Mouse (Mus musculus) MEL (cell line): ENCODE results near the gene Txn2. TPM values are rescaled to one million over a fixed set of nuclear protein-coding genes. Genes with fewer than 3 reads are reported as not detected.

Source experiments
- DNase-seq: peaks from one replicate; pipeline ENCODE4 v3.0.0; 2011; ENCODE audit warnings: low read depth, low spot score
- H3K27ac ChIP-seq: 2 replicates; pipeline ENCODE4 v1.5.1; 2012; ENCODE audit warnings: low read depth, mild to moderate bottlenecking, control low read depth, low read length, moderate library complexity; ENCODE audit not compliant: control insufficient read depth
- H3K27me3 ChIP-seq, 2 experiments: fragments of 150-350 bp in 1 of 2; sonication (generic) in 1 of 2; 2 replicates each; pipeline ENCODE4 v1.6.1; 2012; ENCODE audit warnings: low read length in 2 of 2, mild to moderate bottlenecking in 2 of 2, improper control_type of control experiment in 1 of 2, moderate library complexity in 1 of 2; ENCODE audit not compliant: insufficient read depth in 2 of 2, control insufficient read depth in 1 of 2
- H3K36me3 ChIP-seq, 2 experiments: 2 replicates each; pipeline ENCODE4 v1.6.1; 2012 to 2014; ENCODE audit warnings: low read length in 2 of 2, improper control_type of control experiment in 1 of 2, inconsistent platforms in 1 of 2, mild to moderate bottlenecking in 1 of 2; ENCODE audit not compliant: insufficient read depth in 2 of 2, control insufficient read depth in 1 of 2
- H3K4me1 ChIP-seq, 2 experiments: fragments of 150-350 bp in 1 of 2; sonication (generic) in 1 of 2; 2 replicates each; pipeline ENCODE4 v1.6.1; 2012; ENCODE audit warnings: low read length in 2 of 2, improper control_type of control experiment in 1 of 2, mild to moderate bottlenecking in 1 of 2; ENCODE audit not compliant: insufficient read depth in 2 of 2, control insufficient read depth in 1 of 2
- H3K4me3 ChIP-seq, 2 experiments: fragments of 150-350 bp in 1 of 2; sonication (generic) in 1 of 2; 2 replicates each; pipeline ENCODE4 v1.5.1; 2012; ENCODE audit warnings: low read depth in 2 of 2, low read length in 2 of 2, mild to moderate bottlenecking in 2 of 2, moderate library complexity in 2 of 2, control low read depth in 1 of 2, improper control_type of control experiment in 1 of 2; ENCODE audit not compliant: control insufficient read depth in 1 of 2, insufficient read depth in 1 of 2
- H3K79me2 ChIP-seq: 2 replicates; pipeline ENCODE4 v1.6.1; 2012; ENCODE audit warnings: mild to moderate bottlenecking, low read length, moderate library complexity; ENCODE audit not compliant: control insufficient read depth, poor library complexity, insufficient read depth
- H3K9ac ChIP-seq: 2 replicates; pipeline ENCODE4 v1.6.1; 2012; ENCODE audit warnings: low read depth, mild to moderate bottlenecking, control low read depth, low read length, moderate library complexity; ENCODE audit not compliant: control insufficient read depth, poor library complexity, severe bottlenecking
- H3K9me3 ChIP-seq: fragments of 150-350 bp; sonication (generic); replicated peaks from 2 replicates; pipeline ENCODE4 v1.6.1; 2012; ENCODE audit warnings: mild to moderate bottlenecking, low read length, improper control_type of control experiment, moderate library complexity; ENCODE audit not compliant: insufficient read depth
- CTCF ChIP-seq, 3 experiments: IDR thresholded peaks in 2 of 3; conservative IDR thresholded peaks in 1 of 3; 2 replicates each; pipeline ENCODE4 v1.5.1; 2011 to 2012; ENCODE audit warnings: low read length in 3 of 3, low read depth in 2 of 3, mild to moderate bottlenecking in 2 of 3, improper control_type of control experiment in 1 of 3, inconsistent platforms in 1 of 3, mixed read lengths in 1 of 3, moderate library complexity in 1 of 3; ENCODE audit not compliant: control insufficient read depth in 1 of 3, insufficient read depth in 1 of 3, poor library complexity in 1 of 3, severe bottlenecking in 1 of 3
- E2F4 ChIP-seq: IDR thresholded peaks from 2 replicates; pipeline ENCODE4 v1.6.1; 2011; ENCODE audit warnings: low read depth, low read length, improper control_type of control experiment, borderline replicate concordance
- ELF1 ChIP-seq: IDR thresholded peaks from 2 replicates; pipeline ENCODE4 v1.6.1; 2014; ENCODE audit warnings: low read depth, mild to moderate bottlenecking, inconsistent platforms, low read length, improper control_type of control experiment, moderate library complexity
- EP300 ChIP-seq, 2 experiments: IDR thresholded peaks; 2 replicates each; pipeline ENCODE4 v1.6.1; 2011; ENCODE audit warnings: improper control_type of control experiment in 2 of 2, low read length in 2 of 2, low read depth in 1 of 2, mild to moderate bottlenecking in 1 of 2
- HCFC1 ChIP-seq: IDR thresholded peaks from 2 replicates; pipeline ENCODE4 v1.6.1; 2012; ENCODE audit warnings: low read depth, mild to moderate bottlenecking, inconsistent platforms, low read length, improper control_type of control experiment, moderate library complexity
- MAFK ChIP-seq: IDR thresholded peaks from 2 replicates; pipeline ENCODE4 v1.6.1; 2011; ENCODE audit warnings: low read depth, mild to moderate bottlenecking, low read length, improper control_type of control experiment, borderline replicate concordance
- MEF2A ChIP-seq: IDR thresholded peaks from 2 replicates; pipeline ENCODE4 v1.6.1; 2014; ENCODE audit warnings: low read depth, mild to moderate bottlenecking, inconsistent platforms, low read length, improper control_type of control experiment; ENCODE audit not compliant: poor library complexity, insufficient replicate concordance, severe bottlenecking; ENCODE audit errors: extremely low read depth
- MXI1 ChIP-seq: IDR thresholded peaks from 2 replicates; pipeline ENCODE4 v1.6.1; 2011; ENCODE audit warnings: mild to moderate bottlenecking, low read depth, low read length, improper control_type of control experiment
- NELFE ChIP-seq: IDR thresholded peaks from 2 replicates; pipeline ENCODE4 v1.6.1; 2011; ENCODE audit warnings: low read depth, low read length, improper control_type of control experiment
- POLR2AphosphoS2 ChIP-seq: IDR thresholded peaks from 2 replicates; pipeline ENCODE4 v1.6.1; 2011; ENCODE audit warnings: low read length, improper control_type of control experiment
- RAD21 ChIP-seq: IDR thresholded peaks from 2 replicates; pipeline ENCODE4 v1.6.1; 2011; ENCODE audit warnings: mild to moderate bottlenecking, low read depth, low read length, improper control_type of control experiment
- RCOR1 ChIP-seq: IDR thresholded peaks from 2 replicates; pipeline ENCODE4 v1.6.1; 2012; ENCODE audit warnings: low read depth, mild to moderate bottlenecking, inconsistent platforms, low read length, improper control_type of control experiment
- ZC3H11A ChIP-seq: IDR thresholded peaks from 2 replicates; pipeline ENCODE4 v1.6.1; 2012; ENCODE audit warnings: low read depth, mild to moderate bottlenecking, inconsistent platforms, low read length, improper control_type of control experiment
- ZKSCAN1 ChIP-seq: IDR thresholded peaks from 2 replicates; pipeline ENCODE4 v1.6.1; 2012; ENCODE audit warnings: low read depth, mild to moderate bottlenecking, inconsistent platforms, low read length, improper control_type of control experiment, moderate library complexity
- ZMIZ1 ChIP-seq: IDR thresholded peaks from 2 replicates; pipeline ENCODE4 v1.6.1; 2012; ENCODE audit warnings: low read depth, mild to moderate bottlenecking, inconsistent platforms, low read length, improper control_type of control experiment, moderate library complexity
- polyA plus RNA-seq, 2 experiments: library from polyadenylated mRNA; stranded (reverse) in 1 of 2; unstranded in 1 of 2; fragments of >175 nt in 1 of 2; fragments of >200 nt in 1 of 2; gene quantifications; 2 replicates each; pipeline versions ENCODE4 v1.2.1 to v1.2.4; 2012; ENCODE audit warnings: low replicate concordance in 2 of 2, low read depth in 1 of 2; ENCODE audit not compliant: insufficient read length in 2 of 2, insufficient read depth in 1 of 2, missing spikeins in 1 of 2
- total RNA-seq: library from RNA; depleted of rRNA; stranded (reverse); fragments of 300-350 nt; gene quantifications from 2 replicates; pipeline ENCODE4 v1.2.3, GENCODE M21; 2012

Txn2 gene
- total and polyA plus RNA-seq, 3 experiments: 114 to 416 (median 207) TPM

GRCm38 (mm10) chr15:77949061-77949460, 20.3 kb upstream of the Txn2 start:
- Histone ChIP-seq H3K27ac (no peak overlapping the region), H3K4me1 (peaks cover 0 to 7% of the 10 kb centered on the region in 2 experiments; a peak in 3 of 4 replicates), H3K79me2 (no peaks in the 10 kb centered on the region), H3K36me3 (peaks cover 0 to 3% of the 10 kb centered on the region in 2 experiments; a peak in 2 of 4 replicates), H3K9ac (no peak overlapping the region), H3K9me3 (no peaks in the 10 kb centered on the region), H3K4me3 (no peak overlapping the region), H3K27me3 (no peaks in the 10 kb centered on the region)
- TF ChIP-seq ELF1: no peak
- no peak for TF ChIP-seq RCOR1
- TF ChIP-seq HCFC1: no peak
- no peak for TF ChIP-seq NELFE
- no peak for TF ChIP-seq ZMIZ1
- no peak for TF ChIP-seq MEF2A
- no peak for TF ChIP-seq EP300 (IDR thresholded peaks at IDR 0.05; ENCODE audit: low read depth in 1 of 2, low read length in 2 of 2)
- TF ChIP-seq E2F4: no peak
- TF ChIP-seq CTCF (IDR thresholded peaks at IDR 0.05 in 2 of 3, conservative IDR thresholded peaks at IDR 0.05 in 1 of 3; ENCODE audit: control insufficient read depth in 1 of 3, insufficient read depth in 1 of 3, low read depth in 2 of 3, low read length in 3 of 3, poor library complexity in 1 of 3, severe bottlenecking in 1 of 3): no peak
- no peak for TF ChIP-seq MXI1
- no peak for TF ChIP-seq MAFK
- no peak for TF ChIP-seq ZKSCAN1
- no peak for TF ChIP-seq POLR2AphosphoS2
- no peak for TF ChIP-seq RAD21
- no peak for DNase-seq

- no peak overlapping the region for H3K27ac ChIP-seq
- no peak overlapping the region for H3K4me3 ChIP-seq
- H3K9me3 ChIP-seq: no peaks in the 10 kb centered on the region
- peaks cover 0 to 3% of the 10 kb centered on the region in 2 experiments; a peak in 2 of 4 replicates for H3K36me3 ChIP-seq
- H3K9ac ChIP-seq: no peak overlapping the region
- DNase-seq: peak; percentile 69
- no peaks in the 10 kb centered on the region for H3K79me2 ChIP-seq
- no peaks in the 10 kb centered on the region for H3K27me3 ChIP-seq
- H3K4me1 ChIP-seq: peaks cover 0 to 7% of the 10 kb centered on the region in 2 experiments; a peak in 3 of 4 replicates
- no peak for TF ChIP-seq E2F4
- 0 out of 4 replicates have a peak, but pooled peaks of 1 of the 2 experiments have one; percentile 19 for TF ChIP-seq EP300 (IDR thresholded peaks at IDR 0.05; ENCODE audit: low read depth in 1 of 2, low read length in 2 of 2)
- TF ChIP-seq ZC3H11A: no peak
- no peak for TF ChIP-seq MXI1
Measured at GRCm38 (mm10) chr15:77945711-77946110, 16.9 kb upstream of the Txn2 start.
